In genomic region chr6:30347288-30347801, GRCm38 (mm10) we compare ENCODE assay signal across 14 mouse cellular contexts. TPM values are rescaled to one million over a fixed set of nuclear protein-coding genes. Genes with fewer than 3 reads are reported as not detected.
DNase-seq lines count a peak whose midpoint lies in the region; ATAC-seq and TF ChIP-seq lines count a peak whose summit lies in the region.
"Had no signal": no experiment of that assay in that cellular context is flagged by ENCODE, and none has a peak within 500 bp of the region (broad histone marks: within the 10 kb centered on the region; RNA-seq: fewer than 3 reads in every experiment).

No protein-coding gene starts in this region.

- intact Hi-C loops in heart, postnatal 14 days (cut with DNase I) = no loop called here

- no peaks in the 10 kb centered on the region for H3K27me3 ChIP-seq in heart, postnatal 0 days (ENCODE audit: control insufficient read depth, insufficient read depth, low read length)
- H3K27me3 ChIP-seq in intestine, postnatal 0 days (replicated peaks; ENCODE audit: control insufficient read depth, insufficient read depth, low read length) = no peaks in the 10 kb centered on the region
- H3K27me3 ChIP-seq: embryonic facial prominence, embryonic 15.5 days; Patski had no signal

- H3K4me3 ChIP-seq in heart, postnatal 0 days (ENCODE audit: low read depth, low read length) = no peak overlapping the region
- H3K4me3 ChIP-seq in intestine, postnatal 0 days (ENCODE audit: low read depth, low read length) = no peak overlapping the region
- H3K4me3 ChIP-seq: embryonic facial prominence, embryonic 15.5 days had no signal

- no peak for TF ChIP-seq CTCF in heart, postnatal 0 days (IDR thresholded peaks at IDR 0.05; ENCODE audit: low read depth)
- TF ChIP-seq CTCF in brain, embryonic 14.5 days (IDR thresholded peaks at IDR 0.05; ENCODE audit: borderline replicate concordance, extremely low read depth, insufficient read depth, insufficient read length) = no peak
- TF ChIP-seq CTCF in intestine, postnatal 0 days (IDR thresholded peaks at IDR 0.05; ENCODE audit: low read depth) = no peak

- ATAC-seq in heart, postnatal 0 days (ENCODE audit: insufficient read depth, low read depth) = no peak
- ATAC-seq in megakaryocyte, adult 5-6 weeks (ENCODE audit: poor library complexity, severe bottlenecking) = peak; percentile 35; the same call in 1 of the 2 replicates
- no peak for ATAC-seq in intestine, postnatal 0 days
- ATAC-seq: forebrain, postnatal 0 days; hindbrain, embryonic 16.5 days; Patski had no signal

- 0 out of 2 replicates have a peak, but pooled peaks cover 4% of the 10 kb centered on the region for H3K4me1 ChIP-seq in heart, postnatal 0 days (ENCODE audit: control insufficient read depth, insufficient read depth)
- H3K4me1 ChIP-seq in intestine, postnatal 0 days (replicated peaks; ENCODE audit: control insufficient read depth, insufficient read depth, low read length) = no peaks in the 10 kb centered on the region
- H3K4me1 ChIP-seq: embryonic facial prominence, embryonic 15.5 days had no signal

- no peak overlapping the region for H3K9ac ChIP-seq in heart, postnatal 0 days (replicated peaks; ENCODE audit: low read depth, low read length)
- H3K9ac ChIP-seq in intestine, postnatal 0 days (ENCODE audit: low read depth, low read length) = no peak overlapping the region
- H3K9ac ChIP-seq: embryonic facial prominence, embryonic 15.5 days; forebrain, postnatal 0 days had no signal

- H3K9me3 ChIP-seq in heart, postnatal 0 days (replicated peaks; ENCODE audit: control insufficient read depth, low read length) = no peaks in the 10 kb centered on the region
- no peaks in the 10 kb centered on the region for H3K9me3 ChIP-seq in intestine, postnatal 0 days (ENCODE audit: control insufficient read depth)
- H3K9me3 ChIP-seq: embryonic facial prominence, embryonic 15.5 days had no signal

- TF ChIP-seq EP300 in heart, postnatal 0 days (IDR thresholded peaks at IDR 0.05; ENCODE audit: low read depth) = no peak

- TF ChIP-seq POLR2A in brain, embryonic 14.5 days (IDR thresholded peaks at IDR 0.05; ENCODE audit: borderline replicate concordance, extremely low read depth, insufficient read depth, insufficient read length, poor library complexity, severe bottlenecking) = no peak

- no peak overlapping the region for H3K4me2 ChIP-seq in heart, postnatal 0 days (ENCODE audit: low read depth, low read length)
- no peak overlapping the region for H3K4me2 ChIP-seq in intestine, postnatal 0 days (replicated peaks; ENCODE audit: low read depth)
- H3K4me2 ChIP-seq: embryonic facial prominence, embryonic 15.5 days had no signal

- H3K27ac ChIP-seq in heart, postnatal 0 days (ENCODE audit: low read depth) = peak overlapping the region; percentile 15; the same call in 1 of the 2 replicates
- H3K27ac ChIP-seq in intestine, postnatal 0 days (ENCODE audit: low read depth, low read length) = no peak overlapping the region
- H3K27ac ChIP-seq: embryonic facial prominence, embryonic 15.5 days had no signal

- WGBS in heart, postnatal 0 days = 87% methylated on average over 4 of the region's 4 CpGs
- 89% methylated on average over 4 of the region's 4 CpGs for WGBS in intestine, postnatal 0 days

- no peak for DNase-seq in heart, postnatal 0 days (ENCODE audit: low spot score)
- DNase-seq in heart, postnatal 14 days = no peak
- peak; percentile 26 for DNase-seq in brain, embryonic 14.5 days (ENCODE audit: low read depth)
- no peak for DNase-seq in adrenal gland, postnatal 14 days
- no peak for DNase-seq in embryo, embryonic 10 days (ENCODE audit: low spot score)
- DNase-seq: cerebellum, adult 2 months; embryo, embryonic 11 days; forebrain, postnatal 0 days; kidney, adult 18-20 months had no signal

- H3K36me3 ChIP-seq in heart, postnatal 0 days (replicated peaks; ENCODE audit: control insufficient read depth, insufficient read depth, low read length) = no peaks in the 10 kb centered on the region
- H3K36me3 ChIP-seq in intestine, postnatal 0 days (ENCODE audit: control insufficient read depth, insufficient read depth) = no peaks in the 10 kb centered on the region
- H3K36me3 ChIP-seq: embryonic facial prominence, embryonic 15.5 days had no signal

RNA-seq across cellular contexts. Expression of gene Ube2h, which starts 43.0 kb away (rescaled TPM):
- total RNA-seq in heart, postnatal 0 days (2014; rRNA removed; ENCODE audit: low replicate concordance) = 22.5 and 31.9 TPM in 2 replicates
- 30.4 and 32.4 TPM in 2 replicates for polyA plus RNA-seq in heart, postnatal 0 days (2015; fragmentation: Nextera tagmentation; extraction: Ambion mirVana)
- total RNA-seq in heart, postnatal 14 days (2021) = 10 to 100 TPM; 82.5 to 86.3 TPM
- 61.3 and 77.8 TPM in 2 replicates for polyA plus RNA-seq in brain, embryonic 14.5 days (2012; rRNA removed)
- 16.8 and 18.5 TPM in 2 replicates for total RNA-seq in megakaryocyte, adult 5-6 weeks (2015)
- total RNA-seq in megakaryocyte, adult 5-6 weeks (2017) = 21.1 and 31.3 TPM in 2 replicates
- total RNA-seq in adrenal gland, postnatal 14 days (2021) = 116 and 124 TPM in 2 replicates
- 18.6 and 21.1 TPM in 2 replicates for polyA plus RNA-seq in intestine, postnatal 0 days (2015; fragmentation: Nextera tagmentation; extraction: Ambion mirVana)

RNA-seq across cellular contexts. Expression of gene Zc3hc1, which starts 43.5 kb away (rescaled TPM):
- 35.0 and 40.4 TPM in 2 replicates for total RNA-seq in heart, postnatal 0 days (2014; rRNA removed; ENCODE audit: low replicate concordance)
- polyA plus RNA-seq in heart, postnatal 0 days (2015; fragmentation: Nextera tagmentation; extraction: Ambion mirVana) = 24.3 and 27.8 TPM in 2 replicates
- total RNA-seq in heart, postnatal 14 days (2021) = 10 to 100 TPM; 15.5 to 17.2 TPM
- polyA plus RNA-seq in brain, embryonic 14.5 days (2012; rRNA removed) = 41.6 and 46.4 TPM in 2 replicates
- total RNA-seq in megakaryocyte, adult 5-6 weeks (2015) = 17.3 and 18.3 TPM in 2 replicates
- 21.5 and 24.8 TPM in 2 replicates for total RNA-seq in megakaryocyte, adult 5-6 weeks (2017)
- total RNA-seq in adrenal gland, postnatal 14 days (2021) = 16.4 and 22.4 TPM in 2 replicates
- polyA plus RNA-seq in intestine, postnatal 0 days (2015; fragmentation: Nextera tagmentation; extraction: Ambion mirVana) = 14.9 and 15.1 TPM in 2 replicates

RNA-seq across cellular contexts. Expression of gene Klhdc10, which starts 54.3 kb away (rescaled TPM):
- 58.7 and 86.7 TPM in 2 replicates for total RNA-seq in heart, postnatal 0 days (2014; rRNA removed; ENCODE audit: low replicate concordance)
- 10.5 and 11.8 TPM in 2 replicates for polyA plus RNA-seq in heart, postnatal 0 days (2015; fragmentation: Nextera tagmentation; extraction: Ambion mirVana)
- 10 to 100 TPM; 58.4 to 60.8 TPM for total RNA-seq in heart, postnatal 14 days (2021)
- 121 and 127 TPM in 2 replicates for polyA plus RNA-seq in brain, embryonic 14.5 days (2012; rRNA removed)
- 14.5 and 16.4 TPM in 2 replicates for total RNA-seq in megakaryocyte, adult 5-6 weeks (2015)
- 35.3 and 40.8 TPM in 2 replicates for total RNA-seq in megakaryocyte, adult 5-6 weeks (2017)
- total RNA-seq in adrenal gland, postnatal 14 days (2021) = 72.4 and 72.6 TPM in 2 replicates
- 6.1 and 6.2 TPM in 2 replicates for polyA plus RNA-seq in intestine, postnatal 0 days (2015; fragmentation: Nextera tagmentation; extraction: Ambion mirVana)
